Mouse (Mus musculus) midbrain, embryonic 12.5 days (tissue): ENCODE measurements around the gene Rnf150. TPM values are rescaled to one million over a fixed set of nuclear protein-coding genes. Genes with fewer than 3 reads are reported as not detected.

Experiments used
- ATAC-seq: fragments of 200-750 bp; cut with Nextera tagmentation; 2 replicates; pipeline ENCODE4 v1.8.0; 2017; ENCODE audit warnings: low read depth, moderate TSS enrichment, moderate library complexity; ENCODE audit not compliant: low FRiP score
- H3K27ac ChIP-seq: fragments of 300-500 bp; sonication (generic); replicated peaks from 2 replicates; pipeline ENCODE4 v1.5.1; 2016; ENCODE audit warnings: mild to moderate bottlenecking
- H3K27me3 ChIP-seq: fragments of 300-500 bp; sonication (generic); 2 replicates; pipeline ENCODE4 v1.6.1; 2016; ENCODE audit warnings: mild to moderate bottlenecking
- H3K36me3 ChIP-seq: fragments of 300-500 bp; sonication (generic); 2 replicates; pipeline ENCODE4 v1.6.1; 2016
- H3K4me1 ChIP-seq: fragments of 300-500 bp; sonication (generic); 2 replicates; pipeline ENCODE4 v1.6.1; 2016
- H3K4me2 ChIP-seq: fragments of 300-500 bp; sonication (generic); replicated peaks from 2 replicates; pipeline ENCODE4 v1.6.1; 2016; ENCODE audit warnings: mild to moderate bottlenecking, moderate library complexity
- H3K4me3 ChIP-seq: fragments of 300-500 bp; sonication (generic); 2 replicates; pipeline ENCODE4 v1.5.1; 2016; ENCODE audit warnings: mild to moderate bottlenecking
- H3K9ac ChIP-seq: fragments of 300-500 bp; sonication (generic); replicated peaks from 2 replicates; pipeline ENCODE4 v1.6.1; 2016; ENCODE audit warnings: mild to moderate bottlenecking, moderate library complexity
- H3K9me3 ChIP-seq: fragments of 300-500 bp; sonication (generic); 2 replicates; pipeline ENCODE4 v1.6.1; 2016; ENCODE audit warnings: mild to moderate bottlenecking
- WGBS: fragments of 180-500 bp; shearing (Covaris S2); methylation state at CpG from one replicate; pipeline ENCODE4 v1.1.7; 2016; 5-methylcytosine and 5-hydroxymethylcytosine counted together
- polyA plus RNA-seq: library from polyadenylated mRNA; unstranded; fragments of >200 nt; fragmentation: Nextera tagmentation; extraction: Ambion mirVana; gene quantifications from 2 replicates; pipeline ENCODE4 v1.2.1, GENCODE M21; 2016

Rnf150 gene
- polyA plus RNA-seq, 1 experiment from 2014 or later, result 2.1 TPM

DNA sequence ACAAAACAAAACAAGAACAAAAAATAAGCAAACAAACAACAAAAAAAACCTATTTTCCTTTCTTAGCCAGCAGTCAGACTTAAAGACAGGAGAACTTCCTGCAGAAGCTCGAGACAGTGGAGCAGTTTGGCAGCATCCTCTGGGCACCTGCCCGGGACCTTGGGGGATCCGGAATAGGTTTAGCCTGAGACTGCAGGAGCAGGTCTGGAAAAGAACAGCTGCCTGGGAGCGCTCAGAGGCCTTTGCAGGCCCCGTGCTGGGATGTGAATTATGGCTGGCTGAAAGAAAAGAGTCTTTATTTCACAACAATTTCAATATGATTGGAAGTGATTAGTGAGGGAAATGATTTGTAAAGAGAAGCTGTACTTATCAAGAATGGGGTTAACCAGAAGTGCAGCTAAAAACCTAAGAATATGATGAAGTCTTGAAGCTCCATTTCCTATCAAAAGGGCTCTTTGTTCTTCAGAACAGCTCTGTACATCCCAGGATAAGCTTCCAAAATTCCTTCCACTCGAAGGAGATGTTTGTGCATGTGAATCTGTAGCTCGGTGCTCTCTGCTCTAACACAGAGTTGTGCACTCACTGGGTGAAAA, 92.1 kb downstream of the Rnf150 start:
- H3K4me2 ChIP-seq, result no peak overlapping the region

DNA sequence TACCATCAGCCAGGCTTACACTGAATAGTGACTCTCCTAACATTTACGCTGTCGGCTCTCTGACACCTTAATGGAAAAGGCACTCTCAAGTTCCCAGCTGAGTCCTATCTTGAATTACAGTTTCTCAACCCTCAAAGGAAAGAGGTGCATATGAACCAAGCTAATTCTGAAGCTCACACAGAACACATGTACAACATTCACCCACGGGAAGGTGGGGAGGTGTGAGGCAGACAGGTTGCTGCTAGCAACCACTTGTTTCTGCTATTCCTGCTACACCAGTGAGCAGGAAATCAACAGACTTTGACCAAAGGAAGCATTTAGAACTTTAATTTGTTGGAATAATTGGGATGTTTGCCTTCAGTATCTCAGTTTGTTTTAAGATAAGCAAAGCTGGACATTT, 96.3 kb downstream of the Rnf150 start:
- Histone ChIP-seq H3K4me1 (0 out of 2 replicates have a peak, but pooled peaks cover 2% of the 10 kb centered on the region), H3K9me3 (no peaks in the 10 kb centered on the region), H3K4me2 (no peak overlapping the region), H3K36me3 (no peaks in the 10 kb centered on the region), H3K9ac (no peak overlapping the region), H3K27me3 (no peaks in the 10 kb centered on the region), H3K27ac (no peak overlapping the region), H3K4me3 (no peak overlapping the region)
- 87% methylated on average over 3 of the region's 3 CpGs for WGBS
- ATAC-seq, result no peak

More for the DNA sequence above, 92.1 kb downstream of the Rnf150 start:
- Histone ChIP-seq H3K4me3 (no peak overlapping the region), H3K27me3 (no peaks in the 10 kb centered on the region), H3K36me3 (no peaks in the 10 kb centered on the region), H3K27ac (no peak overlapping the region), H3K9ac (no peak overlapping the region), H3K4me1 (0 out of 2 replicates have a peak, but pooled peaks cover 2% of the 10 kb centered on the region), H3K9me3 (no peaks in the 10 kb centered on the region)
- ATAC-seq, result no peak
- WGBS, result 65% methylated on average over 7 of the region's 7 CpGs

DNA sequence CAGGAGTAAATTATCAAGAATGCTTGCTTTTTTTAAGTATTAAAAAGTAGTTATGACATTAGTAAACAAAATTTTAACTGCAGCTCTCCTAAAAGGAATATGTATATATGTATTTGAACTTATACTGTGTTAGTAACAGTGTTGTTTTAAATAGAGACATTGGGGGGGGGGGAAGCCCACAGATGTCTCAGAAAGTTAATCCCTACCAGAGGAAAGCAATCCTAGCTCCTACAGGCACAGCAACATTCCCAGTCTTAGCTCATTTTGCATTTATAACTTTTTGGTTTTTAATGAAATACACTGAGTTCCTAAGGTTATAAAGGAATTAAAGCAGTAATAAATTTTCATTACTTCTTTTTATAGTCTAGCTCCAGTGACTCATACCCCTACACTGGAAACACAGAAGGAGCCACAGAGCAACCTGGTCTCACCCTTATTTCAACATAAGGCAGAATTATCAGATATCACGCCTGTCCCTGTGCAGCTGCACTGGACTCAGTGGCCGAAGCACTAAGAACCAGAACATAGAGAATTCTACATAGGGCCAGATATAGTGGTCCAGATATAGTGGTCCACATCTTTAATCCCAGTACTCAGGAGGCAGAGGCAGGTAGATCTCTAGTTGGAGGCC, 96.9 kb downstream of the Rnf150 start:
- no peaks in the 10 kb centered on the region for H3K27me3 ChIP-seq
- WGBS, result 93% methylated on average over 2 of the region's 2 CpGs
- no peak overlapping the region for H3K4me2 ChIP-seq
- H3K9ac ChIP-seq, result no peak overlapping the region
- H3K36me3 ChIP-seq, result no peaks in the 10 kb centered on the region
- no peak for ATAC-seq
- no peak overlapping the region for H3K4me3 ChIP-seq
- no peaks in the 10 kb centered on the region for H3K9me3 ChIP-seq
- H3K4me1 ChIP-seq, result 0 out of 2 replicates have a peak, but pooled peaks cover 2% of the 10 kb centered on the region
- H3K27ac ChIP-seq, result no peak overlapping the region

DNA sequence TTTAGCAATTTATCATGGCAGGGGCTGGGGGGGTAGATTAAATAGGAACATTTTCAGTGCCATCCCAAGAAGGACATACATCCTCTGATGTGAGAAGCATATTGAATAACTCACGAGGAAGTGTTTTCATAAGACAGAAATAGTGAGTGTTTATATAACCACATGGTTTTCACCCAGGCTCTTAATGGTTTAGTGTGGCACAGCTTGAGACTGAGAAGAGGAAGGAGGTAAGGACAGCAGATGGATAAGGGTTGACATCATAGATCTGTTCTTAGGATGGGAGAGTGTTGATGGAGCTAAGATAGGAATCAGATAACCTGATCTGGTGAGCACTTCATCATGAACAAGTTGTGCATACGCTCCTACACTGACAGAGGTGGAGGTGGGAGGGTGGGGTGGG, 101.4 kb downstream of the Rnf150 start:
- Histone ChIP-seq H3K9me3 (no peaks in the 10 kb centered on the region), H3K4me1 (peaks cover 4% of the 10 kb centered on the region; the same call in 1 of the 2 replicates), H3K4me2 (no peak overlapping the region), H3K27me3 (no peaks in the 10 kb centered on the region), H3K36me3 (no peaks in the 10 kb centered on the region), H3K4me3 (no peak overlapping the region), H3K27ac (no peak overlapping the region), H3K9ac (no peak overlapping the region)
- 87% methylated on average over 2 of the region's 2 CpGs for WGBS
- ATAC-seq, result no peak

DNA sequence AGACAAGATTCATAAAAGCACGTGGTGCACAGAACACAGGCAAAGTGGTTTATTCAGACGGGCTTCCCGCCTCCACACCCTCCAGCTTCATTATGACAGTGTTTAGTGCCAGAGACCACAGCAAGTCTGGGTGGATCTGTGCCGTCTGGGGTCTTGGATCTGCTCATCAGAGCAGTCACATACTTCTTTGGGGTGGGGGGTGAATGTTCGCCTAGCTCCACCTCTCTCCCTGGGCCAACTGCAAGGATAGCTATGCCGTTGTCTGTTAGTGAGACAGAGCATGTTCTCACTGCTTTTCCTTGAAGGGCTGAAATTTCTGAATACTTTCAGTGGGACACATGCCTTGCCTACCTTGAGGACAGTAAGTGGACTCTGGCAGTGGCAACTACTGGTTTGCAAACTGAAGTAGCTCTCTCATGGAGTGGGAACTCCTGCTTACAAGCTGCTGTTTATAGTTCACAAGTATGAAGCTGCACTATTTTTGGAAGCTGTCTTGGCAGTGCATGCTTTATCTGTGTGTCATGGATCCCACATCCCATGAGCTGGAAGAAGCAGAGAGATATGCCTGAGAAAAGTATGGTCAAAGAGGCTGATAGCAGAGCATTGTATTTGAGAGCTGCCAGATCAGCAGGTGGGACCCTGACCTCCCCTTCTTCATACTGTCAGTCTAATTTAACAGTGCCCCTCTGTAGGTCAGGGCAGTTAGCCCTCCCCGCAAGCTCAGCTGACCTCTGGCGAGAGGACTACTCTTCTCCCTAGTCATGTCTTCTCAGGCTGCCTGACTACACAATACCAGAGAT, 104.9 kb downstream of the Rnf150 start:
- Histone ChIP-seq H3K9ac (no peak overlapping the region), H3K4me3 (no peak overlapping the region), H3K9me3 (no peaks in the 10 kb centered on the region), H3K4me2 (no peak overlapping the region), H3K27me3 (no peaks in the 10 kb centered on the region), H3K27ac (no peak overlapping the region), H3K4me1 (peaks cover 12% of the 10 kb centered on the region; the same call in 1 of the 2 replicates), H3K36me3 (no peaks in the 10 kb centered on the region)
- 69% methylated on average over 8 of the region's 8 CpGs for WGBS
- no peak for ATAC-seq

DNA sequence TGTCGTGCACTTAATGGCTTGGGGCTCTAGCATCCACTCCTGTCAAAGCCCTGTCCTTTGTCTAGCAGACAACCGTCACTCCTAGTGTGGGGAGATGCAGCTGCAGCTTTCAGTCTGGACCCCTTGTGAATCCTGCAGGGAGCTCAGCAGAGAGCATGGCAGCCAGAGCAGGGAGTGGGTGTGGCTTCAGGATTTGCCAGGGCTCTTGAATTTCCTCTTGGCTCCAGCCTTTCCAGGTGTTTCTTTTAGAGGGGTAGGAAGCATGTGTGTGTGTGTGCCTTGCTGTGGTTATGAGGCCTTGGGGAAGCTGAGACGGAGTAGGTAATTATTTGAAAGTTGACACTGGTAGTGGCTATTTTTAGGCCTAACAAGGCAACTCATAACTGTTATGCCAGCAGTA, 106.8 kb downstream of the Rnf150 start:
- H3K27ac ChIP-seq, result peak overlapping the region; percentile 42; the same call in 1 of the 2 replicates
- H3K9me3 ChIP-seq, result no peaks in the 10 kb centered on the region
- no peaks in the 10 kb centered on the region for H3K36me3 ChIP-seq
- H3K4me2 ChIP-seq, result no peak overlapping the region
- H3K9ac ChIP-seq, result no peak overlapping the region
- H3K4me1 ChIP-seq, result peaks cover 17% of the 10 kb centered on the region; the same call in 1 of the 2 replicates
- H3K27me3 ChIP-seq, result no peaks in the 10 kb centered on the region
- 31% methylated on average over 3 of the region's 3 CpGs for WGBS
- peak; percentile 42 for ATAC-seq
- H3K4me3 ChIP-seq, result no peak overlapping the region

DNA sequence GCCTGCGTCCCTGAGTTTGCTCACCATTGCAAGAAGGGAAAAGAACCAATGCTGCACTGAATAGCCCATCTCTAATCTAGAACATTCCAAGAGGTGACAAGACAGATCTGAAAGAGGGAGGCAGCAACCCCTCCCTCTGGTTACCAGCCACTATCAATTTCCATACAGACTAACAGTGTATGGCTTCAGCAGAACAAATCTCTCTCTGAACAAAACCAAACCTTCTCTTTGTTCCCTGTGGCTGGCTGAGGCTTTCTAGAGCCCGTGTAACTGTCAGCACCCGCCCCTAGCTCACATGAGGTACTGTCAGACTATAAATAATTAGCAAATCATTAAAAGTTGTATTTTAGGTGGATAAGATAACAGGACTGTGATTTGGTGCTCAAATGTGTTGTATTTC, 109.7 kb downstream of the Rnf150 start:
- peak; percentile 61; the same call in 1 of the 2 replicates for ATAC-seq
- H3K4me1 ChIP-seq, result peaks cover 17% of the 10 kb centered on the region; the same call in 1 of the 2 replicates
- H3K27me3 ChIP-seq, result no peaks in the 10 kb centered on the region
- 77% methylated on average over 3 of the region's 3 CpGs for WGBS
- H3K27ac ChIP-seq, result no peak overlapping the region
- no peaks in the 10 kb centered on the region for H3K36me3 ChIP-seq
- no peak overlapping the region for H3K4me3 ChIP-seq
- H3K9ac ChIP-seq, result no peak overlapping the region
- no peak overlapping the region for H3K4me2 ChIP-seq
- H3K9me3 ChIP-seq, result no peaks in the 10 kb centered on the region

DNA sequence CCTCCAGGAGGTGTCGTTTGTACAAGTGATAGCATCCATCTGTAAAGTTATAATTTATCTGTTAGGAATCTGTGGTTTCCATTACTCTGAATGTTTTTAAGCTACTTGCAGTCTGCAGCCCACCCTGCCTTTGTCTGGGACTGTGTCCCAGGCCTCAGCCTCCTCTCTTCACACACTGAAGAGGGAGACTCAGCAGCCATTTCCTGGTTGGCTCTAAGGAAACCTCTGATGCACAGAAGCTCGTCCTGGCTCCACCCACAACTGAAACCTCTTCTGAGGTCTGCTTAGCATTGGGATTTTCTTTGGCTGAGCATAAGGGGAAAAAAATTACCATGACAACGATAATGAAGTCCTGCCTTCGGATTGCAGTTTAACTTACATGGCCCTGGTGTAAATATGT, 110.2 kb downstream of the Rnf150 start:
- H3K9ac ChIP-seq, result no peak overlapping the region
- ATAC-seq, result peak; percentile 69
- H3K27me3 ChIP-seq, result no peaks in the 10 kb centered on the region
- H3K4me1 ChIP-seq, result peaks cover 16% of the 10 kb centered on the region; the same call in 1 of the 2 replicates
- H3K36me3 ChIP-seq, result no peaks in the 10 kb centered on the region
- WGBS, result 54% methylated on average over 4 of the region's 4 CpGs
- H3K4me3 ChIP-seq, result no peak overlapping the region
- no peak overlapping the region for H3K4me2 ChIP-seq
- H3K27ac ChIP-seq, result no peak overlapping the region
- H3K9me3 ChIP-seq, result no peaks in the 10 kb centered on the region

DNA sequence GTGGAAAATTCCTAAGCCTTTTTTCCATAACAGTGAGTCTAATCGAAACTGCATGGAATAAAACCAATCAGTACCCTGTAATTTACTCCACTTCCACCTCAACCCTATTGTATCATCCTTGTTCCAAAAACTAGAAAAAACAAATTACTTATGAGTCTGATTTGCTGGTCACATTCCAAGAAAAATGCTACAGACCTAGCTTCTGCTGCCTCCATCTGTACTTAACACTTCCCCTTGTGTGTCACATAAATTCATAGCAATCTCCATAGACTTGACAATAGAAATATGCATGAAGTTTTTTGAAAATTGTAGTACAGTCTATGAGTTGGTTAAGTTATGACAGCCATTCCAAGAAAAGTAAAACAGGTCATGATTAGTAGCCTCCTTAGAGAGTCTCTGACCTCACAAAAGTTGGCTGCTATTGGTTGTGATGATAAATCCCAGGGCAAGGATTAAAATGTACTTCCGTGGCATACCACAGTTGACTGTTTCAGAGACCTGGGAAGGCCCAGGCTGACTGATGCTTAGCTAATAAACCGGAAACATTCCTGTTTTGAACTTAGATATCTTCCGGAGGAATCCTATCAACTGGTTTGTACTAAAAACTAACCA, 118.2 kb downstream of the Rnf150 start:
- no peak for ATAC-seq
- no peaks in the 10 kb centered on the region for H3K27me3 ChIP-seq
- H3K9ac ChIP-seq, result no peak overlapping the region
- H3K4me3 ChIP-seq, result no peak overlapping the region
- 86% methylated on average over 4 of the region's 4 CpGs for WGBS
- no peaks in the 10 kb centered on the region for H3K4me1 ChIP-seq
- no peaks in the 10 kb centered on the region for H3K36me3 ChIP-seq
- no peaks in the 10 kb centered on the region for H3K9me3 ChIP-seq
- H3K4me2 ChIP-seq, result no peak overlapping the region
- H3K27ac ChIP-seq, result no peak overlapping the region

DNA sequence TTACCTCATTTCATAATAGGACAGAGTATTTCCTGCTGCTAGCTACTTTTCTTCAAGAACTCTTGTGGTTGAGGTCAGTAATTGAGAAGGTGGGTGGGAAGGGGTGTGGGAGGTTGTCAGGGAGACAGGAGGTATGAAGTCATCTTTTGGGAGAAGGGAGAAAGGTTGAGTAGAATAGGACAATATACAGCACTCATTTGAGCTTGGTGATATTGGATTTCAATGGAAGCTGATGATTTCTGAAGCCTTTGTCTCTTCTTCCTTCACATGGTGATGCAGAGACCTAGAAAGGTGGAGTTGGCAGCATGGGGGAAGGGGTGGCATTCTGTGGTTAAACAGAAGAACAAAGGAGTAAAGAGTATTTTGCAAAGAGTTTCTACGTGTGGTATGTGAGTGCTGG, 119.7 kb downstream of the Rnf150 start:
- no peaks in the 10 kb centered on the region for H3K27me3 ChIP-seq
- no peak overlapping the region for H3K4me2 ChIP-seq
- WGBS, result 65% methylated on average over 1 of the region's 1 CpGs
- no peak overlapping the region for H3K9ac ChIP-seq
- no peaks in the 10 kb centered on the region for H3K36me3 ChIP-seq
- H3K27ac ChIP-seq, result no peak overlapping the region
- H3K4me3 ChIP-seq, result no peak overlapping the region
- no peak for ATAC-seq
- no peaks in the 10 kb centered on the region for H3K4me1 ChIP-seq
- H3K9me3 ChIP-seq, result no peaks in the 10 kb centered on the region

DNA sequence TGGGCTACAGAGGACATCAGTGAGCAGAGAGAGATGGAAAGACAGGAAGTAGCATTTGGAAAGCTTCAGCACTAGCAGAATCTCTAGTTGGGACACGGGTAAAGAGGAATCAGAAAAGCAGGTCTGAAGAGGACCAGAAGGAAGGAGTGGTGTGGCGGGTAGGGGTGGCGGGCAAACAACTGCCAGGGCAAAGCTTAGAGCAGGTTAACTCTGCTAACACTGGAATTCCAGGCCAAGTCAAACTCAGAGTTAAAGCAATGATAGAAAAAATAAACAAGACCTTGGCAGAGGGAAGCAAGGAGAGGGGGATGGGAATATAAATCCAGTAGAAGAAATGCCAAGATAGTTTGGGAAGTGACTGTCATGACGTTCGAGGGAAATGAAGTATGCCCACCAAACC, 120.1 kb downstream of the Rnf150 start:
- H3K4me2 ChIP-seq, result no peak overlapping the region
- 76% methylated on average over 5 of the region's 5 CpGs for WGBS
- no peaks in the 10 kb centered on the region for H3K4me1 ChIP-seq
- no peak overlapping the region for H3K9ac ChIP-seq
- no peak overlapping the region for H3K27ac ChIP-seq
- H3K4me3 ChIP-seq, result no peak overlapping the region
- no peaks in the 10 kb centered on the region for H3K27me3 ChIP-seq
- no peaks in the 10 kb centered on the region for H3K9me3 ChIP-seq
- ATAC-seq, result no peak
- no peaks in the 10 kb centered on the region for H3K36me3 ChIP-seq

DNA sequence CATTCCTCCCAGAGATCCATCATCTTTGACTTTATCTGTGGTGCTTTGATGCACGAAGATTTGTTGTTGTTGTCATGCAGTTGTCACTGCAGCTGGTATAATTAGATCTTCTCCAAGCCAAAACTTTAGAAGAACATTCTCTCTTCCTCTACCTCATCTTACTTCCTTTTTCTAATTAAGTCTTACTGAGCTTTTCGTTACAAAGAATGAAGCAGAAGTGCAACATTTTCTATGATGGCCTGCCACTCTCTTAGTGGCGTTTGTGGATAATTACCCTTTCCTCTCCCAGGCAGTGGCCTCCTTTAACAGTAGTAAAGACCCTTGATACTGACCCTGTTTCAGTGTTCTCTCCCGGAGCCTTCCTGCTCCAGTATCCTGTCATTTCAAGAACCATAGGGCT, 128.9 kb downstream of the Rnf150 start:
- Histone ChIP-seq H3K27ac (no peak overlapping the region), H3K9ac (no peak overlapping the region), H3K36me3 (no peaks in the 10 kb centered on the region), H3K9me3 (no peaks in the 10 kb centered on the region), H3K4me3 (no peak overlapping the region), H3K4me2 (no peak overlapping the region), H3K27me3 (no peaks in the 10 kb centered on the region), H3K4me1 (no peaks in the 10 kb centered on the region)
- 83% methylated on average over 4 of the region's 4 CpGs for WGBS
- ATAC-seq, result no peak
